Mouse (Mus musculus) midbrain, embryonic 14.5 days (tissue): Measurements from ENCODE around the gene Coa4. TPM values are rescaled to one million over a fixed set of nuclear protein-coding genes. Genes with fewer than 3 reads are reported as not detected.
A peak's percentile ranks its signal among the peaks of the same experiment; 100 is the strongest.
"Not testable (repeated sequence)": the region's sequence is repeated elsewhere in the genome, so short reads cannot be mapped to it uniquely, and the experiment has no call there.

ENCODE experiments used
- ATAC-seq: fragments of 200-750 bp; cut with Nextera tagmentation; 2 replicates; pipeline ENCODE4 v1.8.0; 2017; ENCODE audit warnings: moderate number of reproducible peaks, moderate library complexity; ENCODE audit not compliant: low FRiP score, low TSS enrichment
- DNase-seq: peaks from one replicate; pipeline ENCODE4 v3.0.0-alpha.2; 2015
- H3K27ac ChIP-seq: fragments of 300-500 bp; sonication (generic); replicated peaks from 2 replicates; pipeline ENCODE4 v1.5.1; 2014; ENCODE audit warnings: mild to moderate bottlenecking, low read depth, low read length, moderate library complexity
- H3K27me3 ChIP-seq: fragments of 300-500 bp; sonication (generic); 2 replicates; pipeline ENCODE4 v1.6.1; 2014; ENCODE audit warnings: low read length, control low read depth, mixed read lengths; ENCODE audit not compliant: control insufficient read depth, insufficient read depth
- H3K36me3 ChIP-seq: fragments of 300-500 bp; sonication (generic); 2 replicates; pipeline ENCODE4 v1.6.1; 2014; ENCODE audit warnings: low read length, control low read depth; ENCODE audit not compliant: control insufficient read depth, insufficient read depth
- H3K4me1 ChIP-seq: fragments of 300-500 bp; sonication (generic); 2 replicates; pipeline ENCODE4 v1.6.1; 2014; ENCODE audit warnings: mild to moderate bottlenecking, antibody characterized with exemption, low read length, control low read depth; ENCODE audit not compliant: control insufficient read depth, insufficient read depth
- H3K4me2 ChIP-seq: fragments of 300-500 bp; sonication (generic); 2 replicates; pipeline ENCODE4 v1.6.1; 2014; ENCODE audit warnings: mild to moderate bottlenecking, low read length, moderate library complexity
- H3K4me3 ChIP-seq: fragments of 300-500 bp; sonication (generic); replicated peaks from 2 replicates; pipeline ENCODE4 v1.5.1; 2014; ENCODE audit warnings: low read depth, low read length
- H3K9ac ChIP-seq: fragments of 300-500 bp; sonication (generic); replicated peaks from 2 replicates; pipeline ENCODE4 v1.6.1; 2014; ENCODE audit warnings: mild to moderate bottlenecking, low read length, moderate library complexity
- H3K9me3 ChIP-seq: fragments of 300-500 bp; sonication (generic); 2 replicates; pipeline ENCODE4 v1.6.1; 2016; ENCODE audit warnings: low read length, control low read depth, mixed read lengths; ENCODE audit not compliant: control insufficient read depth
- WGBS: fragments of 180-500 bp; shearing (Covaris S2); extraction: QIAGEN DNeasy Blood & Tissue Kit; methylation state at CpG from one replicate; pipeline ENCODE4 v1.1.7; 2014; 5-methylcytosine and 5-hydroxymethylcytosine counted together
- polyA plus RNA-seq: library from polyadenylated mRNA; unstranded; fragments of >200 nt; fragmentation: Nextera tagmentation; extraction: Ambion mirVana; gene quantifications from 2 replicates; pipeline ENCODE4 v1.2.1, GENCODE M21; 2014

Coa4 gene
- polyA plus RNA-seq, 1 experiment from 2014 or later = 16.6 TPM

GRCm38 (mm10) chr7:100561861-100562587 lies 25.2 kb downstream of the Coa4 start:
- Histone ChIP-seq H3K9ac (peak overlapping the region; percentile 12; the same call in 1 of the 2 replicates), H3K27ac (peak overlapping the region; percentile 83)
- 52% methylated on average over 11 of the region's 11 CpGs for WGBS

GRCm38 (mm10) chr7:100567238-100567637 lies 30.4 kb downstream of the Coa4 start:
- not testable (repeated sequence) for DNase-seq, H3K9ac ChIP-seq, H3K36me3 ChIP-seq, H3K27ac ChIP-seq, H3K27me3 ChIP-seq, H3K9me3 ChIP-seq, H3K4me1 ChIP-seq, ATAC-seq, H3K4me2 ChIP-seq, H3K4me3 ChIP-seq
- WGBS = 80% methylated on average over 5 of the region's 5 CpGs

More at GRCm38 (mm10) chr7:100561861-100562587, 25.2 kb downstream of the Coa4 start:
- H3K9me3 ChIP-seq = no peaks in the 10 kb centered on the region
- H3K27me3 ChIP-seq = no peaks in the 10 kb centered on the region
- H3K4me2 ChIP-seq = no peak overlapping the region
- ATAC-seq (peak; percentile 70; the same call in 1 of the 2 replicates), DNase-seq (peak; percentile 65)
- H3K36me3 ChIP-seq = 0 out of 2 replicates have a peak, but pooled peaks cover 3% of the 10 kb centered on the region
- H3K4me3 ChIP-seq = no peak overlapping the region
- H3K4me1 ChIP-seq = peaks cover 12% of the 10 kb centered on the region; the same call in 1 of the 2 replicates

DNA sequence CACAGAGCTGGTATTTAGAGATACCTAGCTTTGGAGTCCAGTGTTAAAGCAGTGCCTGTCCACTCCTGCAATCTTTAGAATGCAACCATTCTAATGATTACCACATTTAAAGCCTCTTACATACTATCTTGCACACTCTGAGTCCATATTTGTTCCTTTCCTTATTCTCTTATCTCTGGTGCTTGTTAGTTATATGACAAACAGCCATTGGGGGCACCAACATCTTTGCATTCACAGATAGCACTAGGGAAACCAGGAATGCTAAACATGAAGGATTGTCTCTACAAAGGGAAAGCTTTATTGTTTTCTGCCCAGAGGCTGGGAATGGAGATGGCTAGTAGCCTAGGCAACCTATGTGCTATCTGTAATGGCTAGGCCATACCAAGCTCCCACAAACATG lies 33.0 kb downstream of the Coa4 start:
- Histone ChIP-seq H3K27me3 (no peaks in the 10 kb centered on the region), H3K27ac (no peak overlapping the region), H3K4me3 (no peak overlapping the region), H3K4me1 (no peaks in the 10 kb centered on the region), H3K9ac (no peak overlapping the region), H3K9me3 (no peaks in the 10 kb centered on the region), H3K4me2 (no peak overlapping the region), H3K36me3 (no peaks in the 10 kb centered on the region)
- no peak for DNase-seq
- ATAC-seq = no peak

- WGBS = 88% methylated on average over 3 of the region's 3 CpGs
- no peak for DNase-seq
These were observed 34.3 kb downstream of the Coa4 start for GRCm38 (mm10) chr7:100570930-100571715.

DNA sequence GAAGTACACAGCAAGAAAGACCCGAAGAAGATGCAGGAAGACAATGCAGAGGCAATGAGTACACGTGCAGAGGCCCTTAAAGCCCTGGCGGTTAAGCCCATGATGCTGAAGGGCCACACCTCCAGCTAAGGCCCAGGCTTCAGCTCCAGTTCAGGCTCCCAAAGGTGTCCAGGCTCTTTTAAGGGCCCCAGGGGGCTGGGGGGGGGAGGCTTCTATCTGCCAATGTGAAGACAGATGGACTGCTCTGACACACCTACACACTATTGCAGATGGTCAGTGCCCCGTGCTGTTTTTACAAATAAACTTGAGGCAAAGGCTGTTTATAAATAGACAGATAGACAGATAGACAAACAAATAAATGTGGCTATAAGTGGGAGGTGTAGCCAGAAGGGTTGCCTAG lies 35.2 kb downstream of the Coa4 start:
- no peak overlapping the region for H3K4me3 ChIP-seq
- WGBS = 85% methylated on average over 4 of the region's 4 CpGs
- DNase-seq = no peak

More at GRCm38 (mm10) chr7:100570930-100571715, 34.3 kb downstream of the Coa4 start:
- no peak overlapping the region for H3K9ac ChIP-seq
- H3K27me3 ChIP-seq = no peaks in the 10 kb centered on the region
- no peak overlapping the region for H3K4me3 ChIP-seq
- no peak for ATAC-seq
- no peaks in the 10 kb centered on the region for H3K36me3 ChIP-seq
- H3K9me3 ChIP-seq = no peaks in the 10 kb centered on the region
- no peak overlapping the region for H3K27ac ChIP-seq
- H3K4me2 ChIP-seq = no peak overlapping the region
- no peaks in the 10 kb centered on the region for H3K4me1 ChIP-seq

DNA sequence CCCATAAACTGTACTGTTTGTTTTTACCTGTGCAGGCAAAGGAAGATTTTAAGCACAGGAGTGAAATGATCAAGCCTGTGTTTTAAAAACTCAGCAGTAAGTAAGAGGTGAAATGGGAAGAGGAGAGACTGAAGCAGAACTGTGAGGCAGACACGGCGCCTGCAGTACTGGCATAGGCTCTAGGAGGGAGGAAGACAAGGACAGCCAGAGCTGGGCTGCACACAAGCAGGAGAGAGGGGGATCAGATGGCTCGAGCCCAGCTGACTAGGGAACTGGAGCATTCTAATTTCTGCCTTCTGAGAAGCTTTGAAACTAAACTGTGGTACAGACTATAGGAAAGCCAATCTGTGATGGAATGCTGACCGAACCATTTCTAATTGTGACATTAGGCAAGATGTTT lies 35.8 kb downstream of the Coa4 start:
- no peaks in the 10 kb centered on the region for H3K27me3 ChIP-seq
- H3K9me3 ChIP-seq = no peaks in the 10 kb centered on the region
- no peak overlapping the region for H3K27ac ChIP-seq
- no peaks in the 10 kb centered on the region for H3K36me3 ChIP-seq
- 82% methylated on average over 4 of the region's 4 CpGs for WGBS
- DNase-seq (no peak), ATAC-seq (no peak)
- no peaks in the 10 kb centered on the region for H3K4me1 ChIP-seq
- no peak overlapping the region for H3K9ac ChIP-seq
- no peak overlapping the region for H3K4me3 ChIP-seq
- H3K4me2 ChIP-seq = no peak overlapping the region

More for the DNA sequence above, 35.2 kb downstream of the Coa4 start:
- H3K36me3 ChIP-seq = no peaks in the 10 kb centered on the region
- ATAC-seq = no peak
- no peaks in the 10 kb centered on the region for H3K27me3 ChIP-seq
- no peak overlapping the region for H3K4me2 ChIP-seq
- no peaks in the 10 kb centered on the region for H3K4me1 ChIP-seq
- no peak overlapping the region for H3K9ac ChIP-seq
- H3K9me3 ChIP-seq = no peaks in the 10 kb centered on the region
- no peak overlapping the region for H3K27ac ChIP-seq

- Histone ChIP-seq H3K4me2 (no peak overlapping the region), H3K27me3 (no peaks in the 10 kb centered on the region), H3K9me3 (no peaks in the 10 kb centered on the region), H3K36me3 (no peaks in the 10 kb centered on the region), H3K27ac (no peak overlapping the region), H3K9ac (no peak overlapping the region), H3K4me1 (peaks cover 5% of the 10 kb centered on the region; the same call in 1 of the 2 replicates), H3K4me3 (no peak overlapping the region)
- 66% methylated on average over 2 of the region's 2 CpGs for WGBS
- DNase-seq = no peak
- ATAC-seq = no peak
These were observed 41.9 kb downstream of the Coa4 start for GRCm38 (mm10) chr7:100578794-100579193.

DNA sequence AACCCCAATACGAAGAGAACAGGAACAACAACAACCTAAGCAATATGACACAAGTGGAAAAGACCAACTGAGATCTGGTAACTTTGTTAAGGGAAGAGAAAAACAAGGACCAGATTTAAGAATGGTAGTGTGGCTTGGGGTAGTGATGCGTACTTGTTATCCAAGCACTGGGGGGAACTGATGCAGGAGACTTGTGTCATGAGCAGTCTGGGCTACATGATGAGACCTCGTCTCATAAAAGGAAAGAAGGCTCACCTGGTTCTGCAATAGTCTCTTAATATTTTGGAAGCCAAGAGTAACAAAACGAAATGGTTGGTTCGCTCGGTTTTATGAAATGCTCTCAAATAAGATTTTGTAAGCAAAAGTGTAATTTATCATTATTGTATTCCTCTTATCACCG lies 45.4 kb downstream of the Coa4 start:
- peak overlapping the region; percentile 56 for H3K4me2 ChIP-seq
- peak overlapping the region; percentile 46 for H3K4me3 ChIP-seq
- DNase-seq (no peak), ATAC-seq (no peak)
- 40% methylated on average over 7 of the region's 7 CpGs for WGBS
- no peaks in the 10 kb centered on the region for H3K36me3 ChIP-seq
- H3K4me1 ChIP-seq = peaks cover 5% of the 10 kb centered on the region; the same call in 1 of the 2 replicates
- H3K27ac ChIP-seq = peak overlapping the region; percentile 95
- H3K9ac ChIP-seq = peak overlapping the region; percentile 72
- no peaks in the 10 kb centered on the region for H3K9me3 ChIP-seq
- no peaks in the 10 kb centered on the region for H3K27me3 ChIP-seq
